Mouse (Mus musculus) mouse embryonic stem cell (cell line): Measurements from ENCODE around the gene Vmn1r1.
"Not testable (repeated sequence)": the region's sequence is repeated elsewhere in the genome, so short reads cannot be mapped to it uniquely, and the experiment has no call there.

Source experiments
- in situ Hi-C, 2 experiments: fragments of 300-500 bp; cut with MboI; formaldehyde crosslinking; loops; 1 replicate in 1 of 2; 3 replicates in 1 of 2; pipeline ENCODE4 v1.14.3; 2019 to 2020; ENCODE audit warnings: low sequenced_read_pairs in 2 of 2, low pct_unique_long_range_greater_than_20kb in 1 of 2, mixed read lengths in 1 of 2; ENCODE audit not compliant: unreplicated experiment in 1 of 2

Vmn1r1 gene

GRCm38 (mm10) chr1:182164386-182164785 is at the start of gene Vmn1r1:
Gene Vmn1r1 (minus strand): TSS chr1:182164486.
- in situ Hi-C loops: loop anchor here in 1 of 2 experiments (25.0 kb wide), 1 partner anchor 348 kb away; the partner anchor contains the start of gene Capn2

GRCm38 (mm10) chr1:182210322-182210721 is 46.0 kb upstream of the Vmn1r1 start:
- in situ Hi-C loops: loop anchor here in 1 of 2 experiments (25.0 kb wide), 1 partner anchor 723 kb away; no protein-coding TSS in a partner anchor

GRCm38 (mm10) chr1:182192581-182192980 is 28.3 kb upstream of the Vmn1r1 start:
- in situ Hi-C loops: no loop called here

- in situ Hi-C loops: no loop called here
These were observed 27.7 kb upstream of the Vmn1r1 start for GRCm38 (mm10) chr1:182191816-182192545.

GRCm38 (mm10) chr1:182191181-182191580 is 26.9 kb upstream of the Vmn1r1 start:
- in situ Hi-C loops: no loop called here

- in situ Hi-C loops: no loop called here
These were observed 25.6 kb upstream of the Vmn1r1 start for GRCm38 (mm10) chr1:182189669-182190440.

- in situ Hi-C loops: not testable (repeated sequence)
These were observed 18.2 kb upstream of the Vmn1r1 start for GRCm38 (mm10) chr1:182182449-182182848.

- in situ Hi-C loops: no loop called here
These were observed 17.4 kb upstream of the Vmn1r1 start for GRCm38 (mm10) chr1:182181456-182182305.

- in situ Hi-C loops: not testable (repeated sequence)
These were observed 12.7 kb upstream of the Vmn1r1 start for GRCm38 (mm10) chr1:182176985-182177384.

GRCm38 (mm10) chr1:182170206-182170605 is 5.9 kb upstream of the Vmn1r1 start:
- in situ Hi-C loops: loop anchor here in 1 of 2 experiments (25.0 kb wide), 1 partner anchor 342 kb away; the partner anchor contains the start of gene Capn2

- in situ Hi-C loops: loop anchor here in 1 of 2 experiments (25.0 kb wide), 1 partner anchor 349 kb away; the partner anchor contains the start of gene Capn2
These were observed 1.3 kb downstream of the Vmn1r1 start for GRCm38 (mm10) chr1:182162951-182163350.

- in situ Hi-C loops: loop anchor here (10.0 to 25.0 kb wide), 4 partner anchors 125 to 375 kb away; partner anchors contain the start of genes Capn2 (in 1 of the 2) and Degs1 (in 1 of the 2)
These were observed 4.7 kb downstream of the Vmn1r1 start for GRCm38 (mm10) chr1:182159575-182159974.

- in situ Hi-C loops: loop anchor here (10.0 to 25.0 kb wide), 4 partner anchors 127 to 377 kb away; partner anchors contain the start of genes Capn2 (in 1 of the 2) and Degs1 (in 1 of the 2)
These were observed 6.6 kb downstream of the Vmn1r1 start for GRCm38 (mm10) chr1:182157734-182158133.

- in situ Hi-C loops: loop anchor here (10.0 to 25.0 kb wide), 5 partner anchors 135 to 413 kb away; partner anchors contain the start of genes Capn2 (in 1 of the 2) and Degs1 (in 1 of the 2)
These were observed 14.3 kb downstream of the Vmn1r1 start for GRCm38 (mm10) chr1:182149966-182150365.

GRCm38 (mm10) chr1:182148864-182149514 is 15.3 kb downstream of the Vmn1r1 start:
- in situ Hi-C loops: loop anchor here in 1 of 2 experiments (25.0 kb wide), 1 partner anchor 412 kb away; no protein-coding TSS in a partner anchor

GRCm38 (mm10) chr1:182145546-182145945 is 18.7 kb downstream of the Vmn1r1 start:
- in situ Hi-C loops: loop anchor here in 1 of 2 experiments (25.0 kb wide), 1 partner anchor 408 kb away; no protein-coding TSS in a partner anchor

GRCm38 (mm10) chr1:182143288-182143687 is 21.0 kb downstream of the Vmn1r1 start:
- in situ Hi-C loops: loop anchor here in 1 of 2 experiments (25.0 kb wide), 1 partner anchor 406 kb away; no protein-coding TSS in a partner anchor
